Mouse (Mus musculus) lung, embryonic 16.5 days (tissue): ENCODE results near the gene Gast. TPM values are rescaled to one million over a fixed set of nuclear protein-coding genes. Genes with fewer than 3 reads are reported as not detected.

Experiments
- ATAC-seq: fragments of 200-750 bp; cut with Nextera tagmentation; 2 replicates; pipeline ENCODE4 v1.8.0; 2017; ENCODE audit warnings: low read depth, mild to moderate bottlenecking, moderate library complexity
- H3K27ac ChIP-seq: fragments of 300-500 bp; sonication (generic); 2 replicates; pipeline ENCODE4 v1.5.1; 2014; ENCODE audit warnings: mild to moderate bottlenecking, control low read depth, low read length
- H3K27me3 ChIP-seq: fragments of 300-500 bp; sonication (generic); 2 replicates; pipeline ENCODE4 v1.6.1; 2014; ENCODE audit warnings: low read depth, low read length, mixed read lengths; ENCODE audit not compliant: control insufficient read depth, insufficient read depth
- H3K36me3 ChIP-seq: fragments of 300-500 bp; sonication (generic); 2 replicates; pipeline ENCODE4 v1.6.1; 2014; ENCODE audit warnings: low read length; ENCODE audit not compliant: control insufficient read depth, insufficient read depth
- H3K4me1 ChIP-seq: fragments of 300-500 bp; sonication (generic); replicated peaks from 2 replicates; pipeline ENCODE4 v1.6.1; 2014; ENCODE audit warnings: low read length, mixed read lengths; ENCODE audit not compliant: control insufficient read depth, insufficient read depth
- H3K4me2 ChIP-seq: fragments of 300-500 bp; sonication (generic); 2 replicates; pipeline ENCODE4 v1.6.1; 2014; ENCODE audit warnings: low read depth, low read length, control low read depth
- H3K4me3 ChIP-seq: fragments of 300-500 bp; sonication (generic); 2 replicates; pipeline ENCODE4 v1.5.1; 2014; ENCODE audit warnings: mild to moderate bottlenecking, low read length, control low read depth
- H3K9ac ChIP-seq: fragments of 300-500 bp; sonication (generic); 2 replicates; pipeline ENCODE4 v1.6.1; 2014; ENCODE audit warnings: low read length, control low read depth
- H3K9me3 ChIP-seq: fragments of 300-500 bp; sonication (generic); 2 replicates; pipeline ENCODE4 v1.6.1; 2016; ENCODE audit warnings: low read length; ENCODE audit not compliant: control insufficient read depth
- WGBS: fragments of 180-500 bp; shearing (Covaris S2); extraction: QIAGEN DNeasy Blood & Tissue Kit; methylation state at CpG from one replicate; pipeline ENCODE4 v1.1.7; 2014; 5-methylcytosine and 5-hydroxymethylcytosine counted together
- polyA plus RNA-seq: library from polyadenylated mRNA; unstranded; fragments of >200 nt; fragmentation: Nextera tagmentation; extraction: Ambion mirVana; gene quantifications from 2 replicates; pipeline ENCODE4 v1.2.1, GENCODE M21; 2015

Gene Gast
- polyA plus RNA-seq, 1 experiment from 2014 or later = not detected

- H3K9ac ChIP-seq = no peak overlapping the region
- no peak overlapping the region for H3K4me3 ChIP-seq
- H3K4me1 ChIP-seq = no peaks in the 10 kb centered on the region
- no peaks in the 10 kb centered on the region for H3K9me3 ChIP-seq
- H3K27ac ChIP-seq = no peak overlapping the region
- no peaks in the 10 kb centered on the region for H3K27me3 ChIP-seq
- 60% methylated on average over 7 of the region's 7 CpGs for WGBS
- peaks cover 11% of the 10 kb centered on the region for H3K36me3 ChIP-seq
- no peak overlapping the region for H3K4me2 ChIP-seq
- no peak for ATAC-seq
These were observed 34.9 kb downstream of the Gast start for GRCm38 (mm10) chr11:100369145-100369544.

- H3K27me3 ChIP-seq = no peaks in the 10 kb centered on the region
- no peak overlapping the region for H3K9ac ChIP-seq
- no peak overlapping the region for H3K4me2 ChIP-seq
- ATAC-seq = no peak
- no peaks in the 10 kb centered on the region for H3K4me1 ChIP-seq
- WGBS = 58% methylated on average over 8 of the region's 8 CpGs
- H3K4me3 ChIP-seq = no peak overlapping the region
- peaks cover 11% of the 10 kb centered on the region for H3K36me3 ChIP-seq
- H3K9me3 ChIP-seq = no peaks in the 10 kb centered on the region
- no peak overlapping the region for H3K27ac ChIP-seq
These were observed 35.6 kb downstream of the Gast start for GRCm38 (mm10) chr11:100369822-100370221.

GRCm38 (mm10) chr11:100371981-100372558 is 37.9 kb downstream of the Gast start:
- peaks cover 29% of the 10 kb centered on the region for H3K36me3 ChIP-seq
- no peak overlapping the region for H3K4me2 ChIP-seq
- ATAC-seq = no peak
- WGBS = 76% methylated on average over 7 of the region's 8 CpGs
- H3K4me3 ChIP-seq = no peak overlapping the region
- no peaks in the 10 kb centered on the region for H3K9me3 ChIP-seq
- no peaks in the 10 kb centered on the region; the same call in 1 of the 2 replicates for H3K4me1 ChIP-seq
- H3K9ac ChIP-seq = no peak overlapping the region
- H3K27ac ChIP-seq = no peak overlapping the region
- H3K27me3 ChIP-seq = no peaks in the 10 kb centered on the region

- H3K4me2 ChIP-seq = no peak overlapping the region
- H3K9me3 ChIP-seq = no peaks in the 10 kb centered on the region
- no peak for ATAC-seq
- H3K27ac ChIP-seq = no peak overlapping the region
- H3K4me1 ChIP-seq = no peaks in the 10 kb centered on the region; the same call in 1 of the 2 replicates
- H3K36me3 ChIP-seq = peaks cover 46% of the 10 kb centered on the region
- WGBS = 88% methylated on average over 9 of the region's 9 CpGs
- H3K9ac ChIP-seq = no peak overlapping the region
- H3K27me3 ChIP-seq = no peaks in the 10 kb centered on the region
- no peak overlapping the region for H3K4me3 ChIP-seq
These were observed 40.9 kb downstream of the Gast start for GRCm38 (mm10) chr11:100375127-100375526.

GRCm38 (mm10) chr11:100376005-100376404 is 41.8 kb downstream of the Gast start:
- no peak for ATAC-seq
- H3K27ac ChIP-seq = no peak overlapping the region
- 70% methylated on average over 4 of the region's 4 CpGs for WGBS

GRCm38 (mm10) chr11:100376746-100377389 is 42.7 kb downstream of the Gast start:
- H3K9ac ChIP-seq = no peak overlapping the region
- H3K27me3 ChIP-seq = no peaks in the 10 kb centered on the region
- H3K27ac ChIP-seq = no peak overlapping the region
- no peaks in the 10 kb centered on the region for H3K9me3 ChIP-seq
- no peak for ATAC-seq
- 88% methylated on average over 21 of the region's 21 CpGs for WGBS
- H3K36me3 ChIP-seq = peaks cover 53% of the 10 kb centered on the region
- H3K4me3 ChIP-seq = no peak overlapping the region
- no peak overlapping the region for H3K4me2 ChIP-seq
- H3K4me1 ChIP-seq = no peaks in the 10 kb centered on the region; the same call in 1 of the 2 replicates

More at GRCm38 (mm10) chr11:100376005-100376404, 41.8 kb downstream of the Gast start:
- no peaks in the 10 kb centered on the region for H3K9me3 ChIP-seq
- no peak overlapping the region for H3K4me2 ChIP-seq
- H3K9ac ChIP-seq = no peak overlapping the region
- H3K27me3 ChIP-seq = no peaks in the 10 kb centered on the region
- no peaks in the 10 kb centered on the region; the same call in 1 of the 2 replicates for H3K4me1 ChIP-seq
- no peak overlapping the region for H3K4me3 ChIP-seq
- peaks cover 53% of the 10 kb centered on the region for H3K36me3 ChIP-seq

- H3K27me3 ChIP-seq = no peaks in the 10 kb centered on the region
- H3K36me3 ChIP-seq = peaks cover 62% of the 10 kb centered on the region
- H3K4me2 ChIP-seq = no peak overlapping the region
- no peak for ATAC-seq
- H3K4me3 ChIP-seq = no peak overlapping the region
- H3K4me1 ChIP-seq = no peaks in the 10 kb centered on the region; the same call in 1 of the 2 replicates
- no peak overlapping the region for H3K27ac ChIP-seq
- H3K9ac ChIP-seq = no peak overlapping the region
- WGBS = 96% methylated on average over 14 of the region's 14 CpGs
- H3K9me3 ChIP-seq = no peaks in the 10 kb centered on the region
These were observed 43.8 kb downstream of the Gast start for GRCm38 (mm10) chr11:100377989-100378388.

- no peak for ATAC-seq
- Histone ChIP-seq H3K4me2 (no peak overlapping the region), H3K27ac (no peak overlapping the region), H3K4me1 (no peaks in the 10 kb centered on the region; the same call in 1 of the 2 replicates), H3K9me3 (no peaks in the 10 kb centered on the region), H3K27me3 (no peaks in the 10 kb centered on the region), H3K9ac (no peak overlapping the region), H3K36me3 (peaks cover 67% of the 10 kb centered on the region), H3K4me3 (no peak overlapping the region)
- 93% methylated on average over 5 of the region's 5 CpGs for WGBS
These were observed 44.2 kb downstream of the Gast start for GRCm38 (mm10) chr11:100378446-100378845.

- H3K9me3 ChIP-seq = no peaks in the 10 kb centered on the region
- H3K4me1 ChIP-seq = no peaks in the 10 kb centered on the region; the same call in 1 of the 2 replicates
- 90% methylated on average over 4 of the region's 4 CpGs for WGBS
- no peak overlapping the region for H3K4me2 ChIP-seq
- no peaks in the 10 kb centered on the region for H3K27me3 ChIP-seq
- peaks cover 72% of the 10 kb centered on the region for H3K36me3 ChIP-seq
- H3K9ac ChIP-seq = no peak overlapping the region
- no peak overlapping the region for H3K27ac ChIP-seq
- no peak overlapping the region for H3K4me3 ChIP-seq
- no peak for ATAC-seq
These were observed 45.1 kb downstream of the Gast start for GRCm38 (mm10) chr11:100379311-100379710.
